Mouse (Mus musculus): ENCODE data around the gene Gpr180.

- TF ChIP-seq CTCF (conservative IDR thresholded peaks at IDR 0.05; ENCODE audit: insufficient read depth, insufficient read length, low read depth, low read length) = no peak
- no peak for TF ChIP-seq POLR2A (IDR thresholded peaks at IDR 0.05; ENCODE audit: low read depth, low read length)
Measured at GRCm38 (mm10) chr14:118136744-118137452, at the start of gene Gpr180.

Data from kidney, adult 2 months (tissue).